ENCODE assay signal across 11 mouse cellular contexts in genomic region chr6:94413297-94413986, GRCm38 (mm10).
DNase-seq lines count a peak whose midpoint lies in the region; ATAC-seq and TF ChIP-seq lines count a peak whose summit lies in the region.
"Had no signal": no experiment of that assay in that cellular context is flagged by ENCODE, and none has a peak within 500 bp of the region (broad histone marks: within the 10 kb centered on the region; RNA-seq: fewer than 3 reads in every experiment).

No protein-coding gene starts in this region.

- TF ChIP-seq POLR2A in limb, embryonic 14.5 days (IDR thresholded peaks at IDR 0.05; ENCODE audit: borderline replicate concordance, extremely low read depth, insufficient read depth, insufficient read length): no peak

- WGBS in limb, embryonic 14.5 days: 63% methylated on average over 10 of the region's 10 CpGs
- 80% methylated on average over 10 of the region's 10 CpGs for WGBS in limb, embryonic 10.5 days
- WGBS in heart, embryonic 12.5 days: 44% methylated on average over 10 of the region's 10 CpGs

- H3K9ac ChIP-seq in limb, embryonic 14.5 days (ENCODE audit: low read depth, low read length, severe bottlenecking): no peak overlapping the region
- no peak overlapping the region for H3K9ac ChIP-seq in heart, embryonic 12.5 days
- H3K9ac ChIP-seq: limb, embryonic 15.5 days had no signal

- no peak overlapping the region for H3K27ac ChIP-seq in limb, embryonic 14.5 days (replicated peaks; ENCODE audit: low read depth, low read length)
- no peak overlapping the region for H3K27ac ChIP-seq in limb, embryonic 10.5 days
- H3K27ac ChIP-seq in heart, embryonic 12.5 days (ENCODE audit: poor library complexity, severe bottlenecking): peak overlapping the region; percentile 89
- H3K27ac ChIP-seq: limb, embryonic 15.5 days had no signal

- no peak overlapping the region for H3K4me2 ChIP-seq in limb, embryonic 14.5 days (replicated peaks; ENCODE audit: low read depth, low read length, severe bottlenecking)
- H3K4me2 ChIP-seq in heart, embryonic 12.5 days: peak overlapping the region; percentile 39
- H3K4me2 ChIP-seq: limb, embryonic 15.5 days had no signal

- H3K9me3 ChIP-seq in limb, embryonic 14.5 days (ENCODE audit: control insufficient read depth, low read length): no peaks in the 10 kb centered on the region
- H3K9me3 ChIP-seq in limb, embryonic 10.5 days (replicated peaks): no peaks in the 10 kb centered on the region
- H3K9me3 ChIP-seq in heart, embryonic 12.5 days (replicated peaks): no peaks in the 10 kb centered on the region
- H3K9me3 ChIP-seq: limb, embryonic 15.5 days had no signal

- DNase-seq in cerebellum, postnatal 4 days (ENCODE audit: low spot score in 2 of 2): no peak
- peak; percentile 21 for DNase-seq in limb, embryonic 14.5 days (ENCODE audit: low spot score)
- DNase-seq in limb, embryonic 10.5 days (ENCODE audit: low spot score): no peak
- DNase-seq in right cerebral cortex, adult 2 months (ENCODE audit: low spot score in 2 of 2): peak; percentile 31 to 34
- no peak for DNase-seq in retina, postnatal 1 day
- DNase-seq: kidney, postnatal 25 days; midbrain, embryonic 14.5 days had no signal

- H3K4me3 ChIP-seq in limb, embryonic 14.5 days (replicated peaks; ENCODE audit: low read length): no peak overlapping the region
- no peak overlapping the region for H3K4me3 ChIP-seq in limb, embryonic 10.5 days
- 0 out of 2 replicates have a peak overlapping the region, but pooled peaks have one; percentile 3 for H3K4me3 ChIP-seq in heart, embryonic 12.5 days
- H3K4me3 ChIP-seq: limb, embryonic 15.5 days had no signal

- ATAC-seq in cerebellum, adult (ENCODE audit: insufficient number of reproducible peaks, low FRiP score, low TSS enrichment): peak; percentile 49
- ATAC-seq in limb, embryonic 14.5 days (ENCODE audit: low FRiP score, low read depth): peak; percentile 55; the same call in 1 of the 2 replicates
- ATAC-seq in heart, embryonic 12.5 days (ENCODE audit: insufficient number of reproducible peaks, low FRiP score): no peak
- ATAC-seq in inflammation-experienced regulatory T-cells, adult 6 months: no peak

- no peaks in the 10 kb centered on the region for H3K4me1 ChIP-seq in limb, embryonic 14.5 days (ENCODE audit: control insufficient read depth, insufficient read depth, low read length)
- no peaks in the 10 kb centered on the region for H3K4me1 ChIP-seq in limb, embryonic 10.5 days
- peaks cover 24% of the 10 kb centered on the region for H3K4me1 ChIP-seq in heart, embryonic 12.5 days (replicated peaks)

- no peaks in the 10 kb centered on the region for H3K36me3 ChIP-seq in limb, embryonic 14.5 days (ENCODE audit: control insufficient read depth, insufficient read depth, low read length)
- no peaks in the 10 kb centered on the region for H3K36me3 ChIP-seq in limb, embryonic 10.5 days
- H3K36me3 ChIP-seq in heart, embryonic 12.5 days: no peaks in the 10 kb centered on the region
- H3K36me3 ChIP-seq: limb, embryonic 15.5 days had no signal

- H3K27me3 ChIP-seq in limb, embryonic 14.5 days (ENCODE audit: control insufficient read depth, insufficient read depth, low read length): no peaks in the 10 kb centered on the region
- no peaks in the 10 kb centered on the region for H3K27me3 ChIP-seq in limb, embryonic 10.5 days (ENCODE audit: low read depth, poor library complexity, severe bottlenecking)
- no peaks in the 10 kb centered on the region for H3K27me3 ChIP-seq in heart, embryonic 12.5 days (replicated peaks)
- H3K27me3 ChIP-seq: limb, embryonic 15.5 days had no signal

Comparison
In these comparisons a context has a peak if more than half of its experiments do, and no peak if none do; other contexts are left out.
1. DNase-seq: peak in limb, embryonic 14.5 days (single experiment) and right cerebral cortex, adult 2 months (2 of 2); none in cerebellum, postnatal 4 days (0 of 2), limb, embryonic 10.5 days (single experiment) and retina, postnatal 1 day (single experiment).
2. ATAC-seq: peak in cerebellum, adult (single experiment) and limb, embryonic 14.5 days (single experiment); none in heart, embryonic 12.5 days (single experiment) and inflammation-experienced regulatory T-cells, adult 6 months (single experiment).